Mouse (Mus musculus) embryo, embryonic 9.5 days (tissue): ENCODE data around the gene Tll2.

Experiments
- DNase-seq: peaks from one replicate; pipeline ENCODE4 v3.0.0-alpha.2; 2017; ENCODE audit errors: extremely low spot score

Tll2 gene

DNA sequence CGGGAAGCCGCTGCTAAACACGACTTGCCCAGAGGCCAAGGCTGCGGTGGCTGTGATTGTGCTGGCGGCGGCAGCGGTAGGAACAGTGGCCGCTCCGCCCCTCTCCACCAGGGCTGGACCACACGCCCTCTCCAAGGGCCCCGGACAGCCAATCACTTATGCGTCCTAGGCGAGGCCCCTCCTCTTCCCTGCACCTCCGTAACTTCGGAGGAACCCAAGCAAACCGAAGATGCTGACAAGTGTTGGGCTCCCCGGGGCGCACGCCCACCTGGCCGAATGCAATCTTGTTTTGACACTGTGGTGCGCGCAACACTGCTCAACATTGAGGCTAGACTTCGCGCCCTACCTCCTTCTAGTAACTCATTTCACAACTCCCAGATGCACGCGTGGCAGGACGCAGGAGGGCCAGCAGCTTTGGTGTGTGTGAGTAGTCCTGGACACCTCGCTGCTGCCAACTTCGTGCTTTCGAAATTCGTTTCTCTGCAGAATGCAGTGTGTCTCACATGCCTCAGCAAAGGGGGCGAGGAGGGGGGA, at the start of gene Tll2:
Tll2 (minus strand) TSS at position 25 of the 534 bp plus-strand sequence.
- peak; percentile 75 for DNase-seq

DNA sequence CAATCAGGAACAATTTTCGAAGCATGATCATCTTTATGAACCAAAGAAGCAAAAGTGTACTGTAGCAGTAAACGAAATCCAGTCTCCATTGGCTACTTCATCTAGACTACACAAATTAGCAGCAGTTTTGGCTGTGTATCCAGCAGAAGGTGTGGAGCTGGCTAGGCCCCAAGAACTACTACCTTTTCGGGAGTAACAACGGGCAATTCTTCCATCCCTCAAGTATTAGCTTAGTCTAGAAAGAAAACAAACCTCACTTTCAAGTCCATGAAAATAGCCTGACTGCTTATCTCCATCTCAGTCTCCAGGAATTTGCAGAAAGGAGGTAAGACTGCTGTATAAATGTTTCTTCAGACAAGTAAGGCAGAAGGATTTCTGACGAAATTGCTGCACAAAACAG, 47.9 kb upstream of the Tll2 start:
- no peak for DNase-seq

DNA sequence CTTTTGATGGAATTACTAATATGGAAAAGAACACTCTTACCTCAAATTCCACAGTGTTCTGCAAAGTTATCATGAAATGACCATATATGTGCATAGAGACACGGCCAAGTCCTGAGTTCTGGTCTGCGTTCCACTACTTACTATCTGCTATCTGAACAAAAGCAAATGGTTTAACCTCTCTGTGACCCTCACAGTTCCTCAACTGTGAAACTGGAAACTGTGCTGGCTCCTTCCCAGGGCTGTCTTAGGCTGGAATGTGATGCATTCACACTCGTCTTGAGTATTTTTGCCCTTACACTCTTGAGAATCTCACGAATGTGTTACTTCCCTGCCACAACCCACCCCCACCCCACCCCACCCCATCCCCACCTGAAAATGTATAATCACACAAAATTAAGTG, 42.3 kb upstream of the Tll2 start:
- DNase-seq: no peak

DNA sequence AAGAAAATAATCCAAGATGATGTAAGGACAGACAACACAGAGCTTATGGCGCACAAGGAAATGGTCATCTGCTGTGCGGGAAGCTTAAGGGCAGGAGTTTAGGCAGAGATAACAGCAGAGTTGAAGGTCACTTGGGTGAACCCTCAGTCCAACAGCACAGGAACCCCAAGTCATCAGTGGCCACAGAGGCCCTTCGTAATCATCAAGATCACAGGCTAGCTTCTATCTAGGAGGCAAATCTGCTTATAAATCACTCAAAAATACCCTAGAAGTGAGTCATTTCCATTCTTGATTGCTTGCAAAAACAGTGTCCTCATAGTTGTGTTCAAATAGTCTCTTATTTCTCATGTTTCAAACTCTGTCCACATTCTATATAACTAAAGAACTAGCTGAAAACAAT, 41.6 kb upstream of the Tll2 start:
- DNase-seq: no peak

DNA sequence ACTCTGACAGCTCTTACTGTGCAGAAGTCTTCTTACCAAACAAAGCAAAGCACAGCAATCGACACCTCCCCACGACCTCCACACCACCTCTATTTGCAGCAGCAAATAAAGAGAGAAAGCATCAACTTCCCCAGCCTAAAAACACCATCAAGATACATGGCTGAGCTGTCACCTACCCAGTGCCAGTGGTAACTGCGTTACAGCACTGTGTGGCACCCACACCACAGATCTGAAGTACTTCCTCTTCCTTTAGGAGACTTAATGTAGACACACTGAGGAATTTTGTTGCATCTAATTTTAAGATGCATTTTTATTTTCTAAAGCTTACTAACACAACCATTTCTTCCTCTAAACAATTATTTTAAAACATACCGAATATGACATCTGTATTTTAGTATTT, 39.6 kb upstream of the Tll2 start:
- no peak for DNase-seq

DNA sequence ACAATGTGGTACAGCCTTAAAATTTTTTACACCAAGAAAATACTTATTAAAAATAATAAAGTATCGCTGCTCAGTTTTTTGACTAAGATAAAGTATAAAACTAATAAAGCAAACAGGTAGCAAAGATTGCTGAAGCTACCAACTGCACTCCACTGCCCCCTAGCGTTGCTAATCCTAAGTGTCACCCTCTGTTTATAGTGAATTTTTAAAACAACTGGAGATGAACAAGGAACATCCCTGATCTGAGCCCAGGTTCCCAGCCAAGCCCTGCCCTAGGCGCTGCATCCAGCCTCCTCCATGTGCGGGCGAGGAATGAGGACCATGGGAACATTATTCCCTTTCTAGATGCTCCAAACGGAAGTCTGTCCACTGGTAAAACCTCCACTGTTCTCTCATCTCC, 37.9 kb upstream of the Tll2 start:
- DNase-seq: peak; percentile 32

DNA sequence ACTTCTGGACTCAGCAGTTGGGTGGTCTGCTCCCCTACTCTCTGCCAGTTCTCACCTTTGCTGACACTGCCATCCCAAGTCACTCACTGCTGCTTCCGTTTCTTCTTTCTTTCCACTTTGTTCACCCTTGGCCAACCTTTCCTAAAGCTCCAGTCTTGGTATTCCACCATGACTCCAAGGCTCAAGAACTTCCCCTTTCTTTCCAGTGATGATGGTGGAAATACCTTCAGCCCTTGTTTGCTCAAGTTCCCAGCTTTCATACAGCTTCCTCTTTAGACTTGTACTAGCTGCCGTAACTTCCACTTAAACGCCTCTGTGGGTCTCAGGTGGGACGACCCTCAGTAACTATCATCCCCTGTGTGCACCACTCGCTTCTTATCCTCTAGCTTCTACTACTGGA, 35.4 kb upstream of the Tll2 start:
- DNase-seq: no peak

DNA sequence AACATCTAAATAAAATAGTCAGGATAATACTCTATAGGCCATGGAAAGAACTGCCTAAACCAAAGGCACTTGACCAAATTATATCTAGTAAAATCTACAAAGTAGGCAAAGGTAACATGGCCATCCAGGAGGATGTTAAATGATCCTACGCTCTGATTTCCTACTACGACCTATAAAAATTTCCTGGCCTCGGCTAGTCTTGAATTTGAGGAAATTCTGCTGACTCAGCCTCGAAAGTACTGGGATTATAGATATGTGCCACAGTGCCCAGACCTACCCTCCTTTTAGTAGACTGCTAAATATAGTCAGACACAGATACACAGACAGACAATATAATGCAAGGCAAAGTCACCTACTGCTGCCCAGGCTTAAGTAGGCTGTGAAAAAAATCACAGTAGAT, 27.1 kb upstream of the Tll2 start:
- DNase-seq: no peak

DNA sequence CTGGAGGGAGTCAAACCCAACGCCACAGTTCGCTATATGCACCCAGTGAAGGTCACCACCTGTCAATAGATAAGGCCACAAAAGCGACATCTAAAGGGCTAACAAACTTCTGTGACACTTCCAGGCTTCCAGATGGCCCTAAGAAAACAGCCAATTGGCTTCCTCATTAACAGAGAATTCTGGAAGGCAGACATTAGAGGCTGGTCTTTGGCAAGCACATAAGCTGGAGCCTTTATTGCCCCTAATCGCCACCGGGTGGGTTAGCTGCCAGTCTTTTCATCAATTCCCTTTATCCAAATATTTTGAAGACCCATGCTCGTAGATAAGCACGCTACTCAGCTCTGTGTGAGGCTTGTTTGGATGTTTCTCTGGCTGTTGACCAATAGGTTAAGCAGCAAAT, 1.7 kb upstream of the Tll2 start:
- no peak for DNase-seq

DNA sequence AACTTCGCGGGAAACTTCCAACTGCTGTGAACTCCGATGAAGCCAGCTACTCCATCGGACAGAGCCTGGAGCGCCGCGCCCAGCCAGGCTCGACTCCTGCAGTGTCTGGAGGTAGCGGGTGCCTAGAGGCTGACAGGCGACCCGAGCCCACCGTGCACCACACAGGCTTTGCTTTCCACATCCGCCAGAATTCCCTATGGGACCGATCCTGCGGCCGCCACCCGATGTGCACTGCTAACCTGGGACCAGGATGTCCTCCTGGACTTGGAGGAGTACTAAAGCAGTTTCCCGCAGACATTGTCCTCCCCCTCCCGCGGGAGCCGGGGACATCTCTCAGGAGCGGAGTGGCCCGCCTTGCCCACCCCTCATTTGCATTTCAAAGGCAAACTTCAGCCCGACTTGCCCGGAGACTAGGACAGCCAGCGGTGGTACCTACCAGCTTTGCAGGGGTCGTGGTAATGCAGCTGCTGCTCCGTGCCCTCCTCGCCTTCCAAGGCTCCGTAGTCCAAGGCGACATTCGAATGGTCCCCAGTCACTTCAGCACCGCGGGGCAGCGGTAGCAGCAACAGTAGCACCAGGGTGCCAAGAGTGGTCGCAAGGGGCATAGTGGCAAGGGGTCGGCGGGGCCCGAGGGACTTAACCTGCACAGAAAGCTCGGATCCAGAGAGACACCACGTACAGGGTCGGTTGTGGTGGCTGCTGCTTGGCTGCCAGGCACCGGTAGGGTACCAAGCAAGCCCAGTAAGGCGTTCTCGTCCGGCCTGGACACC, 409 bp downstream of the Tll2 start:
- peak; percentile 49 for DNase-seq

DNA sequence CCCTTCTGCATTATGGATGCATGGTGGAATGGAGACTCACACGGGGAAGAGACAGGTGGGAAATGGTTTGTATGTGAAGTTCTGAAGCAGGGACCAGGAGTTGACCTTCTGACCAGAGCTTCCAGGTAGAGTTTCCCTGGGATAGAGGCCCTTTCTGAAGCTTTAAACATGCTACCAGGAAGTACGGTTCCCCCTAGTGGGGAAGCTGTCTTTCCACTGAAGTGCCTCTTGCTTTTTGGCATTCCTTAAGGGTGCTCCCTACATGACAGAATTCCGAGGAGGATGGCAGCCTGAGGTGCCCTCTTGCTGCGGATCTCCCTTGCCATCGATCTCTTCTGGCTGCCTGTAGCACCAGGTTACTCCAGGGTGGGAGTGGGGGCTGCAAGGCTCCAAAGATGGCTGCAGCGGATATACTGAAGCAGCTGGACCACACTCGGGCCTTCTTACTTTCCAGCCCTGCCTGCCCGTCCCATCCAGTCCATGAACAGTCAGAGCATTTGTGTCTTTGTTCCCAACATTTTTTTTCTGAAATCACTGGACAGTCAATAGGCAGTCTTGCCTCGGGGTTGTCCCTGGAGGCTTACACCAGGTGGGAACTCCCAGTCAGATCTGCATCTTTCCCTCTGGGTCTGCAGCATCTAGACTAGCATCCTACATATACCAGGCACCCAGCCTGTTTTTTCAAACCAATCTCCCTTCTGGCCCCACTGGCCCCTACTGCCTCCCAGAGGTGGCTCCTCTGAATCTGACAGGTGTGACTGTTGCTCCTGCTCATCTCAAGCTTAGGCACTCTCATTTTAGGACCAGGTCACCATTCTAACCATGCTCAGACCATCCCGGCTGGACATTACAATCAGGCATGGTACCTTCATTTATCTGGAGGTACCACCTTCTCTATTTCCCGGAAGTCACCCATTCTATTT, 2.2 kb downstream of the Tll2 start:
- DNase-seq: no peak

DNA sequence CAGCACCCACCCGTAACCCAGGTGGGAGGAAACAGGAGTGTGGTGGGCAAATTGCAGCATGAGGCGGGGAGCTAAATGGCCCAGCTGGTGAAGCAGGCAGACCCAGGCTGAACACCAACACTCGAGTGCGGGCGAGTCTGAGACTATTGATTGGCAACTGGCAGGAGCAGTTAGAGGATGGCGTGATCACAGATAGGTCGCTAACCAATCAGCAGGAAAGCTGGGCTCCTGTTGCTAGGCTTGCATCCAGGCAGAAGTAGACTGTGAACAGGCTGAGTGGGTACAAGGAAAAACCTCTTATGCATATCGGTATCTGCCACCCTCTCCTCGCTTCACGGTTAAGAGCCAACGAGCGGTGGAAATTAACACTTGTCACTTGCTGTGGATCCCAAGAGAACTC, 9.0 kb downstream of the Tll2 start:
- no peak for DNase-seq

DNA sequence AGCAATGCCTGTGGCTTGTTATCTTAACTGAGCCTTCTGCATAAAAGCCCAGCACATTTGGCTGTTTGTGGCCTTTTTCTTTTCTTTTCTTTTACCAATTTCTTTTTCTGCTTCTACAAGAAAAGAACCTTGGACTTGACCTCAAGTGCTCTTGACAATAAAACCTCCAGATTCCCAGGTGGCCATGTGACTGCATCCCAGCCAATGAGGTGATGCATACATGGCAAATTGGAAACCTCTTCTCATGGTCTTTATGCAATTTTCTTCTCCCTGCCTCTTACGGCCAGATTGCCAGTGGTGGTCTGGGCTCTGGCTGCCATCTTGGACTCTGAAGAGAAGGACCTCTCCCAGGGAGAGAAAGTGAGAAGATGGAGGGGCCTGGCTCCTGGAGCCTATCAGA, 13.3 kb downstream of the Tll2 start:
- no peak for DNase-seq

DNA sequence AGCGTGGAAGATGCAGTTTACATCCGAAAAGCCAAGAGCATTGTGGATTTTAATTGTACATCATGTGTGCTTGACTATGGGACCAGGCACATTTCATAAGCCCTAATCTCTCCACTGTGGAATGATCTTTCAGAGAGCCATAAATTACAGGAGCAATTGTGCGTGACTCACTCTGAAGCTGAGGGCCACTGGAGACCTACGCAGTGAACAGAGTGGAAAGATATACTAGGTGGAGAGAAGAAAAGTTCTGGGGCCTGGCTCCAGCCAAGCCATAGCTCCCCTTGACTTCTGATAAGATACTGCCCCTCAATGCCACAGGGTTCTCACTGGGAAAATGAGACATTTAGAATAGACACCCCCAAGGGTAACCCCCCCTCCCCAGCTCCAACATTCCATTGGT, 13.7 kb downstream of the Tll2 start:
- no peak for DNase-seq

DNA sequence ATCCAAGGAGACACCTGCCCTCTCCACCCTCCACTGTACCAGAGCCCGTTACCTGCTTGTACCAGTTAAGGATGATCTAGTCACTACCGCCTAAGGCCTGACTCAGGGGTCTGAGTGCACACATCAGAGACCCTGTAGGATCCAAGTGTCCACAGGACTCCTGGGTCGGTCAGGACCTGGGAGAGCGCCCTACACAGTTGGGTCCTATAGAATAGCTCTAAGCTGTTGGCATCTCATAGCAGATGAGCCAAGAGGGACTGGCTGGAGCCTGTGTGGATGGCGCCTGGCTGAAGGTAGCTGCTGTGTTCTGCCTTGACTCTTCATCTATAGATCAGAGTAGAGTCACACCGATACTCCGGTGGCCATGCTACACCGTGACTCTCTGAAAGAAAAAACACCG, 14.9 kb downstream of the Tll2 start:
- peak; percentile 23 for DNase-seq

DNA sequence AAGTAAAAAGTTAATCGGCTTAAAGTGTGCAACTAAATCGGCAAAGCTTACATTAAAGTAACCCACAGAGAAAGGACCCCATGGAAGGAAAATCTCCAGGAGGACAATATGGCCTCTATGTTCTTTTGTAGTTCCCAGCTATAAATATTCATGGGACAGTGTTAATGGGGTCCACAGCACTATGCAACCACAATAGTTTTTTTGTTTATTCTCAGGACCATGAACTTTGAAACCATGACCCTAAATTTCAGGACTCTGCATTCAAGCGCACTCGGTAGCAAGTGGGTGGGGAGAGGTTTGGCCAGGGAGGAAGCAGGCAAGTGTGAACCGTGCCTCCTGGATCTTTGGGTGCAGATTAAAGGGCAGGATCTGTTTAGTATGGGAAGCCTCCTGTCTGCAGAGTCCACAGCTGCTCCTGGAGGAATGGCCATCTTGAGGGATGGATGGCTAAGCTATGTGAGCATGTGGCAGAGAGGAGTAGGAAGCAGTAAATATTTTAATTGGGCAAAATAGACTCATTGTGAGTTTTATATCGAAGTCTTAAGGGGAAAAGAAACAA, 15.7 kb downstream of the Tll2 start:
- no peak for DNase-seq

DNA sequence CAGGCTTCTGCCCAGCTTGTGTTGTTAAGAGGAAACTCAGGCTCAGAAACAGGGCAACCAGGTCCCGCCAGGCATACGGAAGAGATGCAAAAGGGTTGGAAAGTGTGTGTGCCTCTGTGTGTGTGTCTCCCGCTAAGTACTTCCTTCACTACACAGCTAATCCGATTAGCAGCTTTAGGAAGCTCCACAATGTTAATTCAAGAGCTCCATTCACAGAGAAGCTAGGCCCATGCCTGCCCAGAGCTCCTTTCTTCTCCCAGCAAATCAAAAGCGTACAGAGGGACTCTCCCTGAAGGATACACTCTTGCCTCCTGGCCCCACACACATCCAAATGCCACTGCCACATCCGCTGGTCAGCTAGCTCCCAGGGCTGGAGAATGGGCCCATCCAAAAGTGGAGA, 29.3 kb downstream of the Tll2 start:
- no peak for DNase-seq

DNA sequence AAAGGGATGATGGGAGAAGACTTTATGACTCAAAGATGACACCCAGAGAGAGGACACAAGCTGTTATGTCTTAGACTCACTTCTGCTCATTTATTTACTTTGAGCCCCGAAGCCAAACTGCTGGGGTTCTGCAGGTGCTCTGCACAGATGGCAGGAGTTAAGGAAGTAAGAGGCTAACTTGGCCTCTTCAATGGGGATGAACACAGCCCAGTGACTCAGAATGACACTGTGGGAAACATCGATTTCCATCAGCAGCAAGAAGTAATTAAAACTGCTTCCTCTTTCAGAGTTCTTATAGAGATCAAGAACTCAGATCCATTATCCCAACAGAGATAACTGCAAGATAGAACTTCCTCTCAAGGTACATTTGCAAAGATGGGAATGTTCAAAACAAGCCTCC, 29.8 kb downstream of the Tll2 start:
- DNase-seq: no peak

DNA sequence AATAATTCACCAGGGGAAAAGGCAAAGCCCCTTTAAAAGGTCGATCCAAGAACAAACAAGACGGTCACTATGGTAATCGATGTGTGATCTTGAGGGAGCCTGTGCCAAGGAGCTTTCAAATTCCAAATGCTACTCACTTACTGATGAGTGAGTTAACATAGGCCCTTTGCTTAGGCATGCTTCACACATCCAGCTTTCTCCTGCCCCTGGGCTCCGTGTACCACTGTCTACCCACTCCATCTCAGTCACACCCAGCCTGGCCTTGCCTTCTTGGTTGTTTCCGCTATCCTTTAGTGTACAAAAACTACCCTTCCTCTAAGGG, 40.8 kb downstream of the Tll2 start:
- DNase-seq: no peak

DNA sequence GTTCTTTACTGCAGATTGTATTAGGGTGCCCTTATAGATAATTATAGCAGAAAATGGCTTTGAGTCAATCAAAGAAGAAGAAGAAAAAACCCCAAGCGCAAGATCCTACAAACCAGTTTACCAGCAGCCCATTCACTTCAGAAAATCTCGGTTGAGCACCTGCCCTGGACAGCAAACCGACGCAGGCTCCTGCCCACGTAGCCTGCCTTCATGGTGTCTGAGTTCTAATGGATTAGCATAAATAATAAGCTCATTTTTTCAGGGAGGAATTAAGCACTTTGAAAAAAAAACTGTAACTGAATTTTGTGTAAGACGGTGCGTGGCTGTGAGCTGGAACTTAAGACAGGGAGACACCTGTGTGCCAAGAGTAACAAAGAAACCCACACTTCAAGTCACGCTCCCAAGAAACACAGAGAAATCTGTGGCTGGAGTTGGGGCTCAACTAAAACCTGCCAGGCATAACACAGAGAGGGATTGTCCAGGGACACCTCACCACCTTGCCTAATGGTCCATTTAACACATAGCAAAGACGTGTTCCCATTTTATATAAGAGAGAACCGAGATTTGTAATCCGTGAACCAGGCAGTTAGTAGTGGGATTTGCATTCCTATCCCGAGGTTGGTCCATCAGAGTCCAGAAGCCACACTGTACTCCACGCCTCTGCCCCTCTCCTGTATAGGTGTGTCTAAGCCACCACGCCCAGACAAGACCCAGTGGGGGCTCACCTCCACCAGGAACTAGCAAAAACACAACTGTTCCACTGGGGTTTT, 41.3 kb downstream of the Tll2 start:
- DNase-seq: no peak

DNA sequence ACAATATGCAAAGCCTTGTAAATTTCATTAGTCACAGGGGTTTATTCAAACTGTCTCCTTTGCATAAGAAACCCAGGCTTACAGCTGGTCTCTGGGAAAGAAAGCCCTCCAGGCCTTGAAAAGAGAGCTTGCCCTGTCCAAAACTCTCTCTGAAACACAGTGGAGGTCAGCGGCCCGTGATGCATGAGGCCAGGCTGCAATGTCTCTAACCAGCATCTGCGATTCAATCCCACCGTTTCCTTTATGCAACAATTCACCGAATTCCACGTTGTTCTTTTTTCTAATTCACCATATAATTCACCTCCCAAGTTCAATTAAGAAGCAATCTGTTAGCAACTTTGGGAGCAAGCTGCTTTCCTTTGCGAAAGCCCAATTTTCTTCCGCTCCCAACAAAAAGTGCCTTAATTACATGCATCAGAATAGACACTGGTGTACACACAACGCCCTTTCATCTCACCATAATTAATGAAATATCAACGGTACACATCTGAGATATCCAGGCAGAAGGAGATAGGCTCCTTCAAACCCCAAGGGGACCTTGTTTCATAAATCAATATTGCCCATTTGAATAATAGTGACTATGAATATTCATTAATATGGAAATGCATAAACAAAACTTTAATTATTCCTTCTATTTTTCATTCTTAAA, 42.1 kb downstream of the Tll2 start:
- DNase-seq: no peak
